Mouse (Mus musculus) MEL (cell line): ENCODE results near the gene Ptpn9. TPM values are rescaled to one million over a fixed set of nuclear protein-coding genes. Genes with fewer than 3 reads are reported as not detected.

ENCODE experiments used
- DNase-seq: peaks from one replicate; pipeline ENCODE4 v3.0.0; 2011; ENCODE audit warnings: low read depth, low spot score
- H3K27ac ChIP-seq: 2 replicates; pipeline ENCODE4 v1.5.1; 2012; ENCODE audit warnings: low read depth, mild to moderate bottlenecking, control low read depth, low read length, moderate library complexity; ENCODE audit not compliant: control insufficient read depth
- H3K27me3 ChIP-seq, 2 experiments: fragments of 150-350 bp in 1 of 2; sonication (generic) in 1 of 2; 2 replicates each; pipeline ENCODE4 v1.6.1; 2012; ENCODE audit warnings: low read length in 2 of 2, mild to moderate bottlenecking in 2 of 2, improper control_type of control experiment in 1 of 2, moderate library complexity in 1 of 2; ENCODE audit not compliant: insufficient read depth in 2 of 2, control insufficient read depth in 1 of 2
- H3K36me3 ChIP-seq, 2 experiments: 2 replicates each; pipeline ENCODE4 v1.6.1; 2012 to 2014; ENCODE audit warnings: low read length in 2 of 2, improper control_type of control experiment in 1 of 2, inconsistent platforms in 1 of 2, mild to moderate bottlenecking in 1 of 2; ENCODE audit not compliant: insufficient read depth in 2 of 2, control insufficient read depth in 1 of 2
- H3K4me1 ChIP-seq, 2 experiments: fragments of 150-350 bp in 1 of 2; sonication (generic) in 1 of 2; 2 replicates each; pipeline ENCODE4 v1.6.1; 2012; ENCODE audit warnings: low read length in 2 of 2, improper control_type of control experiment in 1 of 2, mild to moderate bottlenecking in 1 of 2; ENCODE audit not compliant: insufficient read depth in 2 of 2, control insufficient read depth in 1 of 2
- H3K4me3 ChIP-seq, 2 experiments: fragments of 150-350 bp in 1 of 2; sonication (generic) in 1 of 2; 2 replicates each; pipeline ENCODE4 v1.5.1; 2012; ENCODE audit warnings: low read depth in 2 of 2, low read length in 2 of 2, mild to moderate bottlenecking in 2 of 2, moderate library complexity in 2 of 2, control low read depth in 1 of 2, improper control_type of control experiment in 1 of 2; ENCODE audit not compliant: control insufficient read depth in 1 of 2, insufficient read depth in 1 of 2
- H3K79me2 ChIP-seq: 2 replicates; pipeline ENCODE4 v1.6.1; 2012; ENCODE audit warnings: mild to moderate bottlenecking, low read length, moderate library complexity; ENCODE audit not compliant: control insufficient read depth, poor library complexity, insufficient read depth
- H3K9ac ChIP-seq: 2 replicates; pipeline ENCODE4 v1.6.1; 2012; ENCODE audit warnings: low read depth, mild to moderate bottlenecking, control low read depth, low read length, moderate library complexity; ENCODE audit not compliant: control insufficient read depth, poor library complexity, severe bottlenecking
- H3K9me3 ChIP-seq: fragments of 150-350 bp; sonication (generic); replicated peaks from 2 replicates; pipeline ENCODE4 v1.6.1; 2012; ENCODE audit warnings: mild to moderate bottlenecking, low read length, improper control_type of control experiment, moderate library complexity; ENCODE audit not compliant: insufficient read depth
- CHD1 ChIP-seq: IDR thresholded peaks from 2 replicates; pipeline ENCODE4 v1.6.1; 2012; ENCODE audit warnings: low read depth, mild to moderate bottlenecking, inconsistent platforms, low read length, improper control_type of control experiment
- CHD2 ChIP-seq: IDR thresholded peaks from 2 replicates; pipeline ENCODE4 v1.6.1; 2011; ENCODE audit warnings: low read length, improper control_type of control experiment
- CTCF ChIP-seq, 3 experiments: IDR thresholded peaks in 2 of 3; conservative IDR thresholded peaks in 1 of 3; 2 replicates each; pipeline ENCODE4 v1.5.1; 2011 to 2012; ENCODE audit warnings: low read length in 3 of 3, low read depth in 2 of 3, mild to moderate bottlenecking in 2 of 3, improper control_type of control experiment in 1 of 3, inconsistent platforms in 1 of 3, mixed read lengths in 1 of 3, moderate library complexity in 1 of 3; ENCODE audit not compliant: control insufficient read depth in 1 of 3, insufficient read depth in 1 of 3, poor library complexity in 1 of 3, severe bottlenecking in 1 of 3
- E2F4 ChIP-seq: IDR thresholded peaks from 2 replicates; pipeline ENCODE4 v1.6.1; 2011; ENCODE audit warnings: low read depth, low read length, improper control_type of control experiment, borderline replicate concordance
- ELF1 ChIP-seq: IDR thresholded peaks from 2 replicates; pipeline ENCODE4 v1.6.1; 2014; ENCODE audit warnings: low read depth, mild to moderate bottlenecking, inconsistent platforms, low read length, improper control_type of control experiment, moderate library complexity
- EP300 ChIP-seq, 2 experiments: IDR thresholded peaks; 2 replicates each; pipeline ENCODE4 v1.6.1; 2011; ENCODE audit warnings: improper control_type of control experiment in 2 of 2, low read length in 2 of 2, low read depth in 1 of 2, mild to moderate bottlenecking in 1 of 2
- ETS1 ChIP-seq: IDR thresholded peaks from 2 replicates; pipeline ENCODE4 v1.6.1; 2012; ENCODE audit warnings: low read depth, mild to moderate bottlenecking, inconsistent platforms, low read length, improper control_type of control experiment, moderate library complexity
- GABPA ChIP-seq: IDR thresholded peaks from 2 replicates; pipeline ENCODE4 v1.6.1; 2012; ENCODE audit warnings: low read depth, mild to moderate bottlenecking, inconsistent platforms, low read length, improper control_type of control experiment, moderate library complexity
- GATA1 ChIP-seq: IDR thresholded peaks from 2 replicates; pipeline ENCODE4 v1.6.1; 2011; ENCODE audit warnings: low read depth, low read length, improper control_type of control experiment
- HCFC1 ChIP-seq: IDR thresholded peaks from 2 replicates; pipeline ENCODE4 v1.6.1; 2012; ENCODE audit warnings: low read depth, mild to moderate bottlenecking, inconsistent platforms, low read length, improper control_type of control experiment, moderate library complexity
- JUND ChIP-seq: IDR thresholded peaks from 2 replicates; pipeline ENCODE4 v1.6.1; 2011; ENCODE audit warnings: low read depth, mild to moderate bottlenecking, improper control_type of control experiment, low read length
- KAT2A ChIP-seq: conservative IDR thresholded peaks from 2 replicates; pipeline ENCODE4 v1.6.1; 2012; ENCODE audit warnings: low read depth, low read length, improper control_type of control experiment, inconsistent platforms
- MAFK ChIP-seq: IDR thresholded peaks from 2 replicates; pipeline ENCODE4 v1.6.1; 2011; ENCODE audit warnings: low read depth, mild to moderate bottlenecking, low read length, improper control_type of control experiment, borderline replicate concordance
- MAZ ChIP-seq: IDR thresholded peaks from 2 replicates; pipeline ENCODE4 v1.6.1; 2012; ENCODE audit warnings: low read depth, mild to moderate bottlenecking, inconsistent platforms, low read length, improper control_type of control experiment
- MEF2A ChIP-seq: IDR thresholded peaks from 2 replicates; pipeline ENCODE4 v1.6.1; 2014; ENCODE audit warnings: low read depth, mild to moderate bottlenecking, inconsistent platforms, low read length, improper control_type of control experiment; ENCODE audit not compliant: poor library complexity, insufficient replicate concordance, severe bottlenecking; ENCODE audit errors: extremely low read depth
- MXI1 ChIP-seq: IDR thresholded peaks from 2 replicates; pipeline ENCODE4 v1.6.1; 2011; ENCODE audit warnings: mild to moderate bottlenecking, low read depth, low read length, improper control_type of control experiment
- MYB ChIP-seq: IDR thresholded peaks from 2 replicates; pipeline ENCODE4 v1.6.1; 2011; ENCODE audit warnings: mild to moderate bottlenecking, low read depth, low read length, improper control_type of control experiment
- MYC ChIP-seq: IDR thresholded peaks from 2 replicates; pipeline ENCODE4 v1.6.1; 2011; ENCODE audit warnings: low read depth, mild to moderate bottlenecking, low read length, improper control_type of control experiment, moderate library complexity
- NELFE ChIP-seq: IDR thresholded peaks from 2 replicates; pipeline ENCODE4 v1.6.1; 2011; ENCODE audit warnings: low read depth, low read length, improper control_type of control experiment
- NRF1 ChIP-seq: IDR thresholded peaks from 2 replicates; pipeline ENCODE4 v1.6.1; 2014; ENCODE audit warnings: low read depth, mild to moderate bottlenecking, inconsistent platforms, low read length, improper control_type of control experiment, moderate library complexity; ENCODE audit not compliant: poor library complexity, insufficient read depth, severe bottlenecking
- POLR2A ChIP-seq, 2 experiments: IDR thresholded peaks; 2 replicates each; pipeline ENCODE4 v1.6.1; 2011 to 2012; ENCODE audit warnings: low read length in 2 of 2, mild to moderate bottlenecking in 2 of 2, control low read depth in 1 of 2, improper control_type of control experiment in 1 of 2, low read depth in 1 of 2, moderate library complexity in 1 of 2; ENCODE audit not compliant: control insufficient read depth in 1 of 2, insufficient read depth in 1 of 2, poor library complexity in 1 of 2
- POLR2AphosphoS2 ChIP-seq: IDR thresholded peaks from 2 replicates; pipeline ENCODE4 v1.6.1; 2011; ENCODE audit warnings: low read length, improper control_type of control experiment
- POLR2AphosphoS5 ChIP-seq: IDR thresholded peaks from 2 replicates; pipeline ENCODE4 v1.6.1; 2012; ENCODE audit warnings: low read depth, borderline replicate concordance, mild to moderate bottlenecking, inconsistent platforms, low read length, moderate library complexity, mixed read lengths
- RAD21 ChIP-seq: IDR thresholded peaks from 2 replicates; pipeline ENCODE4 v1.6.1; 2011; ENCODE audit warnings: mild to moderate bottlenecking, low read depth, low read length, improper control_type of control experiment
- RCOR1 ChIP-seq: IDR thresholded peaks from 2 replicates; pipeline ENCODE4 v1.6.1; 2012; ENCODE audit warnings: low read depth, mild to moderate bottlenecking, inconsistent platforms, low read length, improper control_type of control experiment
- SIN3A ChIP-seq: IDR thresholded peaks from 2 replicates; pipeline ENCODE4 v1.6.1; 2012; ENCODE audit warnings: low read length, improper control_type of control experiment, inconsistent platforms
- SMC3 ChIP-seq: IDR thresholded peaks from 2 replicates; pipeline ENCODE4 v1.6.1; 2011; ENCODE audit warnings: low read depth, low read length, improper control_type of control experiment
- TAL1 ChIP-seq: IDR thresholded peaks from 2 replicates; pipeline ENCODE4 v1.6.1; 2012; ENCODE audit warnings: mild to moderate bottlenecking, inconsistent platforms, low read length, moderate library complexity, mixed read lengths
- TBP ChIP-seq: IDR thresholded peaks from 2 replicates; pipeline ENCODE4 v1.8.0; 2011; ENCODE audit warnings: low read depth, low read length, improper control_type of control experiment
- TCF12 ChIP-seq: IDR thresholded peaks from 2 replicates; pipeline ENCODE4 v1.6.1; 2014; ENCODE audit warnings: low read depth, mild to moderate bottlenecking, inconsistent platforms, low read length, improper control_type of control experiment, moderate library complexity
- UBTF ChIP-seq: IDR thresholded peaks from 2 replicates; pipeline ENCODE4 v1.6.1; 2012; ENCODE audit warnings: low read depth, mild to moderate bottlenecking, inconsistent platforms, low read length, improper control_type of control experiment, moderate library complexity, borderline replicate concordance; ENCODE audit not compliant: insufficient read depth
- USF1 ChIP-seq: IDR thresholded peaks from 2 replicates; pipeline ENCODE4 v1.6.1; 2014; ENCODE audit warnings: low read depth, mild to moderate bottlenecking, inconsistent platforms, low read length, improper control_type of control experiment, moderate library complexity
- USF2 ChIP-seq, 2 experiments: IDR thresholded peaks; 2 replicates each; pipeline ENCODE4 v1.6.1; 2011 to 2012; ENCODE audit warnings: improper control_type of control experiment in 2 of 2, low read length in 2 of 2, borderline replicate concordance in 1 of 2, inconsistent platforms in 1 of 2, low read depth in 1 of 2, mild to moderate bottlenecking in 1 of 2; ENCODE audit not compliant: insufficient read depth in 1 of 2
- ZC3H11A ChIP-seq: IDR thresholded peaks from 2 replicates; pipeline ENCODE4 v1.6.1; 2012; ENCODE audit warnings: low read depth, mild to moderate bottlenecking, inconsistent platforms, low read length, improper control_type of control experiment
- ZKSCAN1 ChIP-seq: IDR thresholded peaks from 2 replicates; pipeline ENCODE4 v1.6.1; 2012; ENCODE audit warnings: low read depth, mild to moderate bottlenecking, inconsistent platforms, low read length, improper control_type of control experiment, moderate library complexity
- ZMIZ1 ChIP-seq: IDR thresholded peaks from 2 replicates; pipeline ENCODE4 v1.6.1; 2012; ENCODE audit warnings: low read depth, mild to moderate bottlenecking, inconsistent platforms, low read length, improper control_type of control experiment, moderate library complexity
- ZNF384 ChIP-seq: IDR thresholded peaks from 2 replicates; pipeline ENCODE4 v1.6.1; 2012; ENCODE audit warnings: low read depth, mild to moderate bottlenecking, inconsistent platforms, low read length, improper control_type of control experiment
- polyA plus RNA-seq, 2 experiments: library from polyadenylated mRNA; stranded (reverse) in 1 of 2; unstranded in 1 of 2; fragments of >175 nt in 1 of 2; fragments of >200 nt in 1 of 2; gene quantifications; 2 replicates each; pipeline versions ENCODE4 v1.2.1 to v1.2.4; 2012; ENCODE audit warnings: low replicate concordance in 2 of 2, low read depth in 1 of 2; ENCODE audit not compliant: insufficient read length in 2 of 2, insufficient read depth in 1 of 2, missing spikeins in 1 of 2
- total RNA-seq: library from RNA; depleted of rRNA; stranded (reverse); fragments of 300-350 nt; gene quantifications from 2 replicates; pipeline ENCODE4 v1.2.3, GENCODE M21; 2012

The Ptpn9 gene
- total and polyA plus RNA-seq, 3 experiments = 10.6 to 24.3 TPM; not detected in 1

- Histone ChIP-seq H3K79me2 (no peaks in the 10 kb centered on the region), H3K36me3 (peaks cover 0 to 36% of the 10 kb centered on the region in 2 experiments; a peak in 3 of 4 replicates), H3K27ac (peak overlapping the region; percentile 77), H3K9ac (no peak overlapping the region; the same call in 1 of the 2 replicates), H3K4me1 (peaks cover 23 to 29% of the 10 kb centered on the region in 2 experiments), H3K27me3 (no peaks in the 10 kb centered on the region), H3K9me3 (no peaks in the 10 kb centered on the region), H3K4me3 (peak overlapping the region in 1 of 2 experiments; percentile 4; a peak in 1 of 4 replicates)
- peak; percentile 76 for DNase-seq
- TF ChIP-seq CHD1 (no peak), MYC (0 out of 2 replicates have a peak, but pooled peaks have one; percentile 30), CHD2 (no peak), UBTF (no peak), MEF2A (no peak), NELFE (no peak), RCOR1 (0 out of 2 replicates have a peak, but pooled peaks have one; percentile 9), POLR2A (IDR thresholded peaks at IDR 0.05; ENCODE audit: control insufficient read depth in 1 of 2, insufficient read depth in 1 of 2, low read depth in 1 of 2, low read length in 2 of 2, poor library complexity in 1 of 2) (no peak), ZMIZ1 (no peak), USF2 (IDR thresholded peaks at IDR 0.05; ENCODE audit: borderline replicate concordance in 1 of 2, insufficient read depth in 1 of 2, low read depth in 1 of 2, low read length in 2 of 2) (no peak), TAL1 (no peak), ZKSCAN1 (no peak), MYB (no peak), ETS1 (peak; percentile 69), KAT2A (no peak), SMC3 (no peak), MAZ (no peak), NRF1 (no peak), TCF12 (peak; percentile 55; the same call in 1 of the 2 replicates), GABPA (no peak), MAFK (no peak), GATA1 (peak; percentile 61), E2F4 (no peak), POLR2AphosphoS2 (no peak), RAD21 (no peak), MXI1 (peak; percentile 56; the same call in 1 of the 2 replicates), HCFC1 (no peak), EP300 (IDR thresholded peaks at IDR 0.05; ENCODE audit: low read depth in 1 of 2, low read length in 2 of 2) (peak; percentile 70 to 72), POLR2AphosphoS5 (no peak), SIN3A (peak; percentile 43; the same call in 1 of the 2 replicates), USF1 (no peak), ZNF384 (no peak), ELF1 (no peak), CTCF (IDR thresholded peaks at IDR 0.05 in 2 of 3, conservative IDR thresholded peaks at IDR 0.05 in 1 of 3; ENCODE audit: control insufficient read depth in 1 of 3, insufficient read depth in 1 of 3, low read depth in 2 of 3, low read length in 3 of 3, poor library complexity in 1 of 3, severe bottlenecking in 1 of 3) (no peak), JUND (no peak), ZC3H11A (no peak), TBP (no peak)
These were observed 19.5 kb upstream of the Ptpn9 start for GRCm38 (mm10) chr9:56975199-56975598.
